Mouse (Mus musculus) midbrain, embryonic 11.5 days (tissue): ENCODE results near the gene Spag7. TPM values are rescaled to one million over a fixed set of nuclear protein-coding genes. Genes with fewer than 3 reads are reported as not detected.

Experiments used
- ATAC-seq: fragments of 200-750 bp; cut with Nextera tagmentation; 2 replicates; pipeline ENCODE4 v1.8.0; 2017; ENCODE audit warnings: moderate TSS enrichment, moderate library complexity; ENCODE audit not compliant: low FRiP score
- DNase-seq: peaks from one replicate; pipeline ENCODE4 v3.0.0; 2015; ENCODE audit warnings: low spot score; ENCODE audit errors: missing footprints
- H3K27ac ChIP-seq: fragments of 300-500 bp; sonication (generic); 2 replicates; pipeline ENCODE4 v1.5.1; 2014; ENCODE audit warnings: low read depth, low read length
- H3K27me3 ChIP-seq: fragments of 300-500 bp; sonication (generic); 2 replicates; pipeline ENCODE4 v1.6.1; 2014; ENCODE audit warnings: mild to moderate bottlenecking, low read length, moderate library complexity, mixed read lengths; ENCODE audit not compliant: control insufficient read depth, insufficient read depth
- H3K36me3 ChIP-seq: fragments of 300-500 bp; sonication (generic); 2 replicates; pipeline ENCODE4 v1.6.1; 2014; ENCODE audit warnings: mild to moderate bottlenecking, low read length, moderate library complexity, mixed read lengths; ENCODE audit not compliant: control insufficient read depth, insufficient read depth
- H3K4me1 ChIP-seq: fragments of 300-500 bp; sonication (generic); 2 replicates; pipeline ENCODE4 v1.6.1; 2014; ENCODE audit warnings: low read length; ENCODE audit not compliant: control insufficient read depth, insufficient read depth
- H3K4me2 ChIP-seq: fragments of 300-500 bp; sonication (generic); 2 replicates; pipeline ENCODE4 v1.6.1; 2014; ENCODE audit warnings: mild to moderate bottlenecking, moderate library complexity
- H3K4me3 ChIP-seq: fragments of 300-500 bp; sonication (generic); 2 replicates; pipeline ENCODE4 v1.5.1; 2014; ENCODE audit warnings: low read depth, low read length
- H3K9ac ChIP-seq: fragments of 300-500 bp; sonication (generic); 2 replicates; pipeline ENCODE4 v1.6.1; 2014; ENCODE audit warnings: low read length
- H3K9me3 ChIP-seq: fragments of 300-500 bp; sonication (generic); 2 replicates; pipeline ENCODE4 v1.6.1; 2016; ENCODE audit warnings: low read length; ENCODE audit not compliant: control insufficient read depth
- WGBS: fragments of 180-500 bp; shearing (Covaris S2); extraction: QIAGEN DNeasy Blood & Tissue Kit; methylation state at CpG from one replicate; pipeline ENCODE4 v1.1.7; 2014; 5-methylcytosine and 5-hydroxymethylcytosine counted together
- polyA plus RNA-seq: library from polyadenylated mRNA; unstranded; fragments of >200 nt; fragmentation: Nextera tagmentation; extraction: Ambion mirVana; gene quantifications from 2 replicates; pipeline ENCODE4 v1.2.1, GENCODE M21; 2014

The Spag7 gene
- polyA plus RNA-seq, 1 experiment from 2014 or later = 138 TPM

DNA sequence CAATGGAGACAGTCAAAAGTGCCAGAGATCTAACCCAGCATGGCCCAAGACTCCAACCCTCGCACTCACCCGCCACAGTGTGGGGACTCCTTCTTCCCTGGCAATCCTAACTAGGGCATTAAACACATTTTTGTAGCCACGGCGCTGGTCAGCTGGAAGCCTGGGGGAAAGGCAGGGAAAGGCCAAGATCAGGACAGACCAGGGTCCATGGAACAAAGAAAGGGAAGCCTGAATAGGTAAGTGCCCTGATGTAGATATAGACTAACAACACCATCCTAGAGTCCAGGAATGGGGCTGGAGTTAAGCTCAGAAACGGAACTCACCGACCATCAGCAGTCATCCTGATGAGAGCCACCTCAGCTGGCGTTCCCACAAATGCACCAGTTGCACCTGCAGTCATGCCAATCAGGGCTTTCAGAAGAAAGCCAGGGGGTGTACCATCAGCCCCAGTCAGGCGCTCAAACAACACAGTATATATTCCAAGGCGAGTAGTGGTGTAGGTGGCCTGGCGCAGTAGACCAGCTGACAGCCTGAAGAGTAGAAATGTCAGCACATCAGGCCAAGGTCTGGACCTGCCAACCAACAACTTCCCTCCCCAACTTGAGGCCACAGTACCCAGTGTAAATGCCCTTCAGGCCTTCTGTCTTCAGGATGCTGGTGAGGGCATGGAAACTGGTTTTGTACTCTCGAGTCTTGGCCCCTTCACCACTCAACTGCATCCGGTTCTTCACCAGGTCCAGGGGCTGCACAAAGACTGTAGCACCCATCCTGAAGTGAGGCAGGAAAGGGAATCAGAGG is 23.6 kb downstream of the Spag7 start:
- peaks cover 19% of the 10 kb centered on the region for H3K4me1 ChIP-seq
- no peak for ATAC-seq
- peaks cover 18% of the 10 kb centered on the region for H3K36me3 ChIP-seq
- H3K9me3 ChIP-seq = no peaks in the 10 kb centered on the region
- no peak for DNase-seq
- peak overlapping the region; percentile 79 for H3K4me2 ChIP-seq
- H3K27ac ChIP-seq = no peak overlapping the region
- 91% methylated on average over 12 of the region's 12 CpGs for WGBS
- H3K9ac ChIP-seq = peak overlapping the region; percentile 75
- peak overlapping the region; percentile 72 for H3K4me3 ChIP-seq
- H3K27me3 ChIP-seq = no peaks in the 10 kb centered on the region

GRCm38 (mm10) chr11:70644564-70645103 is 24.6 kb downstream of the Spag7 start:
- no peak overlapping the region for H3K27ac ChIP-seq
- no peak overlapping the region for H3K4me2 ChIP-seq
- H3K4me1 ChIP-seq = peaks cover 19% of the 10 kb centered on the region
- H3K36me3 ChIP-seq = peaks cover 16% of the 10 kb centered on the region
- DNase-seq (no peak), ATAC-seq (no peak)
- no peaks in the 10 kb centered on the region for H3K27me3 ChIP-seq
- H3K4me3 ChIP-seq = no peak overlapping the region
- H3K9ac ChIP-seq = peak overlapping the region; percentile 10; the same call in 1 of the 2 replicates
- no peaks in the 10 kb centered on the region for H3K9me3 ChIP-seq
- 95% methylated on average over 8 of the region's 8 CpGs for WGBS

GRCm38 (mm10) chr11:70643051-70643450 is 26.2 kb downstream of the Spag7 start:
- peaks cover 13% of the 10 kb centered on the region for H3K4me1 ChIP-seq
- ATAC-seq = no peak
- 95% methylated on average over 6 of the region's 6 CpGs for WGBS
- H3K9me3 ChIP-seq = no peaks in the 10 kb centered on the region
- no peak overlapping the region for H3K27ac ChIP-seq
- no peak overlapping the region for H3K9ac ChIP-seq
- no peak overlapping the region for H3K4me3 ChIP-seq
- no peak for DNase-seq
- peaks cover 9% of the 10 kb centered on the region for H3K36me3 ChIP-seq
- no peak overlapping the region for H3K4me2 ChIP-seq
- no peaks in the 10 kb centered on the region for H3K27me3 ChIP-seq

DNA sequence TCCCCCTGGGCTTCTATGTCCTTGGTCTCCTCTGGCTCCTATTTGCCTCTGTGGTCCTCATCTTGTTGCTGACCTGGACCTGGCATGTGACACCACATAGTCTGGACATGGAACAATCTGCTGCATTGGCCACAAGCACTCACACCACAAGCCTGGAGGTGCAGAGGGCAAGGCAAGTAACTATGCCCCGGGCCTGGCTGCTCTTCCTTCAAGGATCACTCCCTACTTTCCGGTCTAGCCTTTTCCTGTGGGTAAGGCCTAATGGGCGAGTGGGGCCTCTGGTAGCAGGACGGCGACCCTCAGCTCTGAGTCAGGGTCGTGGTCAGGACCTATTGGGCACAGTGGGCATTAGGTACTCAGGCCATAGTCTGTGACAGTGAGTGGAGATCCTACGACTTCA is 28.0 kb downstream of the Spag7 start:
- Histone ChIP-seq H3K4me3 (no peak overlapping the region), H3K9me3 (no peaks in the 10 kb centered on the region), H3K4me2 (no peak overlapping the region), H3K9ac (no peak overlapping the region), H3K27me3 (no peaks in the 10 kb centered on the region), H3K36me3 (peaks cover 9% of the 10 kb centered on the region), H3K27ac (no peak overlapping the region), H3K4me1 (peaks cover 9% of the 10 kb centered on the region)
- DNase-seq (no peak), ATAC-seq (no peak)
- 80% methylated on average over 7 of the region's 7 CpGs for WGBS

DNA sequence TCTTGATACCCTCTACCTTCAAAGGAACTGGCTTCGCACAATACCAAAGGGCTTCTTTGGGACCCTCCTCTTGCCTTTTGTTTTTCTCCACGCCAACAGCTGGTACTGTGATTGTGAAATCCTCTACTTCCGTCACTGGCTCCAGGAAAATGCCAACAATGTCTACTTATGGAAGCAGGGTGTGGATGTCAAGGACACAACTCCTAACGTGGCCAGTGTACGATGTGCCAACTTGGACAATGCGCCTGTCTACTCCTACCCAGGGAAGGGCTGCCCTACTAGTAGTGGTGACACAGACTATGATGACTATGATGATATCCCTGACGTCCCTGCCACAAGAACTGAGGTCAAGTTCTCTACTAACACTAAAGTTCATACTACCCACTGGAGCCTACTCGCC is 29.2 kb downstream of the Spag7 start:
- no peaks in the 10 kb centered on the region for H3K27me3 ChIP-seq
- DNase-seq = no peak
- no peak for ATAC-seq
- H3K9ac ChIP-seq = no peak overlapping the region
- no peaks in the 10 kb centered on the region for H3K4me1 ChIP-seq
- H3K4me3 ChIP-seq = no peak overlapping the region
- no peak overlapping the region for H3K4me2 ChIP-seq
- no peak overlapping the region for H3K27ac ChIP-seq
- peaks cover 6% of the 10 kb centered on the region for H3K36me3 ChIP-seq
- WGBS = 84% methylated on average over 8 of the region's 8 CpGs
- no peaks in the 10 kb centered on the region for H3K9me3 ChIP-seq

GRCm38 (mm10) chr11:70638714-70639278 is 30.4 kb downstream of the Spag7 start, which contains the start of gene Gp1ba:
Gp1ba (plus strand) TSS chr11:70639122.
- H3K27ac ChIP-seq = no peak within 1 kb of the TSS
- no peak for ATAC-seq

DNA sequence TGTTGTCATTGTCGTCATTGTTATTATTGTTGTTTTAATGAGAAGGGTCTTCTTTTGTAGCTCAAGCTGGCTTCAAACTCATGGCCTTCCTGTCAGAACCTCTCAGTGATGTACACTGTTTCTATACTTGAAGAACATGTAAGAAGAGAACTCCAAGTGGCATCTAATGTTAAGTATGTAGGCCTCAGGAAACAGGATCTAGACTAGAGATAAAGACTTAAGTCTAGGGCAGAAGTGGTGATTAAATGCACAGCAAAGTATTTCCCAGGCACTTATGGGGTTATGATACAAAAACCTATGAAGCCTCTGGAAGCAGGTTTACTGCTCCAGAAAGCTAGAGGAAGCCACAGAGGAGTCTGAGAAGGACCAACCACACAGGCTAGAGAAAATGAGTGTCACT is 30.9 kb downstream of the Spag7 start:
- H3K4me3 ChIP-seq = no peak overlapping the region
- H3K9ac ChIP-seq = no peak overlapping the region
- no peak for ATAC-seq
- no peak overlapping the region for H3K4me2 ChIP-seq
- no peaks in the 10 kb centered on the region for H3K9me3 ChIP-seq
- DNase-seq = no peak
- H3K36me3 ChIP-seq = no peaks in the 10 kb centered on the region
- 86% methylated on average over 1 of the region's 1 CpGs for WGBS
- no peak overlapping the region for H3K27ac ChIP-seq
- H3K27me3 ChIP-seq = no peaks in the 10 kb centered on the region
- no peaks in the 10 kb centered on the region for H3K4me1 ChIP-seq

More at GRCm38 (mm10) chr11:70638714-70639278, 30.4 kb downstream of the Spag7 start, which contains the start of gene Gp1ba:
- Histone ChIP-seq H3K4me1 (no peaks in the 10 kb centered on the region), H3K4me2 (no peak within 1 kb of the TSS), H3K9ac (no peak within 1 kb of the TSS), H3K9me3 (no peaks in the 10 kb centered on the region), H3K4me3 (no peak within 1 kb of the TSS), H3K36me3 (no peaks in the 10 kb centered on the region), H3K27me3 (no peaks in the 10 kb centered on the region)
- WGBS = 59% methylated on average over 5 of the region's 5 CpGs
- no peak for DNase-seq

GRCm38 (mm10) chr11:70637764-70638163 is 31.5 kb downstream of the Spag7 start:
- Histone ChIP-seq H3K9me3 (no peaks in the 10 kb centered on the region), H3K27me3 (no peaks in the 10 kb centered on the region), H3K4me3 (no peak overlapping the region), H3K9ac (no peak overlapping the region), H3K36me3 (no peaks in the 10 kb centered on the region), H3K4me1 (no peaks in the 10 kb centered on the region), H3K4me2 (no peak overlapping the region), H3K27ac (no peak overlapping the region)
- DNase-seq (no peak), ATAC-seq (no peak)
- 94% methylated on average over 1 of the region's 1 CpGs for WGBS

DNA sequence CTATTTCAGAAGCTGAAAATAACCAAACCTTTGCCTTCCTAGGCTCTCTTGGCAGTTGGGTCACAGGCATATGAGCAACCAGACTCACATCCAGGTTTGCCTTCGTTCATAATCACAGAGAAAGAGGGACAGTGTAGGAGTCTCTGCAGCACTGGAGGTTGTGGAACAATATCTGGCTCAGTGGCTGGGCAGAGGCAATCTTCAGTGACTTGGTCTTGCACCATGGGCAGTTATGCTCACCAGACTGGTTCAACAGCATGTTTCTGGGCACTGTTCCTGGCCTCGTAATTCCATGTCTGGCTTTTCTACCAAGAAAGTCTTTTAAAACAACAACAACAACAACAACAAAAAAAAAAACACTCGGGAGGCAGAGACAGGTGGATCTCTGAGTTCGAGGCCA is 33.6 kb downstream of the Spag7 start:
- DNase-seq = no peak
- WGBS = 86% methylated on average over 4 of the region's 4 CpGs
- Histone ChIP-seq H3K27me3 (no peaks in the 10 kb centered on the region), H3K4me1 (no peaks in the 10 kb centered on the region), H3K9me3 (no peaks in the 10 kb centered on the region), H3K27ac (no peak overlapping the region), H3K4me3 (no peak overlapping the region), H3K4me2 (no peak overlapping the region), H3K36me3 (no peaks in the 10 kb centered on the region), H3K9ac (no peak overlapping the region)
- ATAC-seq = no peak
